Mouse (Mus musculus): ENCODE results near the gene Fam214a.
"Not testable (repeated sequence)": the region's sequence is repeated elsewhere in the genome, so short reads cannot be mapped to it uniquely, and the experiment has no call there.

Gene Fam214a

DNA sequence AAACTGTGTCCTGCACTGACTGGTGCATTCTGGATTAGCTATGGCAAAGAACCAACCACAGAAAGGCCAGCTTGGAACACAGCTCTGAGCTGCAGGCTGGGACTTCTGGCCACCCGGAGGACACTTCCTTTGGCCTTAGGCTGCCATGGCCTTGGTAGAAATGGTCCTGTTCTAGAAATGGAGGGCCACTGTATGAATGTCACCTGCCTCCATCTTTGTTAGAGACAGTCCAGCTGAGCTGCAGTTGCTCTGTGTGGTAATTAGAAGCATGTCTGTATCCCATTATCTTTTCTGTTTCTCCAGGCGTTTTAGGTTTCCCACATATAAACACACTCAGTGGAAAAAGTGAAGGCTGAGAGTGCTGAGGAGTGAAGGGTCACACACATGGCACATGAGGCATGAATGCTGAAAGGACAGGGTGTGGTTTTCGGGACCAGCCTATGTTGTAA lies 29.0 kb downstream of the Fam214a start:
- DNase-seq (ENCODE audit: low spot score), result no peak

DNA sequence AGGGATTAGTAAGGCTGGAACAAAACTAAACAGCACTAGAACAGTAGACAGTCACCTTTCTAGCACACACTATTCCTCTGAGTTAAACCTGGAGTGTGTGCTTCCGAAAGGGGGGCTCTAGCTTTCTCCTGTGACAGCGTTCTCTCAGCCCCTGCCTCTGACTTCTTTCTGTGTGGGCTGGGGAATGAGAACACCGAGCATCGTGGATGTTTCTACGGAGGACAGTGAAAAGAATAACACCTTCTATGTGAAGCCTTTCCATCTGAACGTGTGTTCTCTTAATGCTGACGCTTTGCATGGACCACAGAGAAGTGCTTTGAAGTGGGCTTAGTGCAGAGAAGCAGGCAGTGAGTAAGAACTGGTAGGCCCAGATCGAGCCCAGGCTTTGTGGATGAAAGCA lies 29.5 kb downstream of the Fam214a start:
- DNase-seq (ENCODE audit: low spot score), result no peak

DNA sequence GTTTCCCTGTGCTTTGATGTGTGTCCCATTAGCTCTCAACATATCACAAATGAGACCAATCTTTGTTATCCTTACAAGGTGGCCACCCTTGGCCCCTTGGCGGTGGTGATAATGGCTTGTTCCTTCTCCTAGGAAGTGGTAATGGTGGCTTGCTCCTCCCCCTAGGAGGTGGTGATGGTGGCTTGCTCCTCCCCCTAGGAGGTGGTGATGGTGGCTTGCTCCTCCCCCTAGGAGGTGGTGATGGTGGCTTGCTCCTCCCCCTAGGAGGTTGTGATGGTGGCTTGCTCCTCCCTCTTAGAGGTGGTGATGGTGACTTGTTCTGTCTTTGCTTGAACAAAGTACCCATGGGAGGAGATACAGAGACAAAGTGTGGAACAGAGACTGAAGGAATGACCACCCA lies 30.0 kb downstream of the Fam214a start:
- DNase-seq (ENCODE audit: low spot score), result not testable (repeated sequence)

DNA sequence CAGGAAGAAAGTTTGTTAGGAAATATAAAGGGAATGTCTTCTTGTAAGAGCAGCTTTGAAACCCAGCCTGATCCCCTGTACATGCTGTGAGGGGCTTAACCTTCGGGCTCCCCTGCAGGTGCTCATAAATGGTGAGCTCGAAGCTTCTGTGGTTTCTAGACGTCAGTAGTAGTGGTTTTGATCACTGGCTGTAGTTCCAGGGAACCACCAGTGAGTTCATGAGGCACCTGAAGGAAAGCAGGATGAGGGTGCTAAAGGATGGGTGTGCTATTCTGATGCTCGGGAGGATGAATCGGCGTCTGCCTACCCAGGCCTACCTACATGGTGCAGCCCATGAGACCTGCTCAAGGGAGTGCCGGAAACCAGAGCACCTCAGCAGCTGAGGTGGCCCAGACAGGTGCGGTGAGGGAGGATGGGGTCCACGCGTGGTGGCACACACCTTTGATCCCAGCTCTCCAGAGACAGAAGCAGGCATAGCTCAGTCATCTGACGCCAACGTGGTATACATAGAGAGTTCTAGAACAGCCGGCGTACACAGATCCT lies 32.6 kb downstream of the Fam214a start:
- DNase-seq (ENCODE audit: low spot score), result no peak

DNA sequence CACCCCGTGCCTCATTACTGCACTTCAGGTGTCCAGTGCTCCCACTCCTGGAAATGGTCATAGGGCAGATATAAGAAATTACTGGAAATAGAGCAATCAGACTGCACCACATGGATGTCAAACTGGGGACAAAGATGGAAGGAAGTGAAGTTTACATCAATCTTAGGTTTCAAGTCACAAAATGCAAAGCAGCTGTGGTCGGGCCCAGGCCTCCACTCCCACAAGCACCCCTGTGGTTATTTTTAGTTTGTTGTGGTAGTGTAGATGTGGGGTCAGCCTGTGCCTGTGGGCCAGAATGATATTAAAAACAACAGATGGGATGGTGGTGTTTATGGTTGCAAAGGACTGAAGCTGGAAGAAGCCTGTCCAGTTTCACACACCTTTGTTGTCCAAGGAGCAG lies 33.1 kb downstream of the Fam214a start:
- no peak for DNase-seq (ENCODE audit: low spot score)

DNA sequence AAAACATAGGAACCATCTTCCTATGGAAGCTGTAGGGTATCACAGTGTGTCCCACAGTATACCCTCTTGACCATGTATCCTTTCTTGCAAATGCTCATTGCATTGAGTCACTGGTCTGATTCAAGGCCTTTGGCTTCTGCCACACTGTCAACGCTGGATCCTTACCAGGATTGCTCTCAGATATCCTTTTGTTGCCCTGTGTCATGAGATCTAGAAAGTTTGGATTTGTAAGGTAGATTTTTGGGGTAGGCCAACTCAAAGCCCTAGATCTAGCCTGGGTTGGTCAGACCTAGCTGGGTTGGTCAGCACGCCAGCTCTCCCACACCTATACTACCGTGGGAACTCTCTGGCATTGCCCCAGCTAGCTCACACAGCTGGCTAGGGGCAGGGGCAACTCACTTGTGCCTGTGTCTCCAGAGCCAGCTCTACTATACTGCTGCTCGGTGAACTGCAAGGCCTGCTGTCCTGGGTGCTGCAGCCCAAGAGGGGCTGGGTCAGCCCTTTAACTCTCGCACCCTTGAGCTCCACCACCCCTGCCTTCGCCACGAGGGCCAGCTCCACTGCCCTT lies 36.3 kb downstream of the Fam214a start:
- no peak for DNase-seq (ENCODE audit: low spot score)

DNA sequence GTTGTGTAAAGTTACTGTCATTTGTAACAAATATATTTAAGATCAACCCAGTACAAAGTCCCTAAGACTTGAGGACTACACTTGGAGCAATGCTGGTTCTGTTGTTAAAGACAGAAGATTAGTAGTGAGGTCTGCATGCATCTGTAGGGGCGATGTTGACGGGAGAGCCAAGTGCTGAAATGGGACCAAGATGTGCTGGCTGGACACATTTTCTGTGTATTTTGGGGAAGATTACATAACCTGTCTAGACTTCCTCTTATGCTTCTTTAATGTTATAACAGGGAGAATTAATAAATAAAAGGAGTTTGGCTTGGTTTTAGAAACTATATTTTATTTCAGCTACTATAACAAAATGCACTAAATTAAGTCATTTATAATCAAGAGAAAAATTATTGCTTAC lies 37.3 kb downstream of the Fam214a start:
- no peak for DNase-seq (ENCODE audit: low spot score)

DNA sequence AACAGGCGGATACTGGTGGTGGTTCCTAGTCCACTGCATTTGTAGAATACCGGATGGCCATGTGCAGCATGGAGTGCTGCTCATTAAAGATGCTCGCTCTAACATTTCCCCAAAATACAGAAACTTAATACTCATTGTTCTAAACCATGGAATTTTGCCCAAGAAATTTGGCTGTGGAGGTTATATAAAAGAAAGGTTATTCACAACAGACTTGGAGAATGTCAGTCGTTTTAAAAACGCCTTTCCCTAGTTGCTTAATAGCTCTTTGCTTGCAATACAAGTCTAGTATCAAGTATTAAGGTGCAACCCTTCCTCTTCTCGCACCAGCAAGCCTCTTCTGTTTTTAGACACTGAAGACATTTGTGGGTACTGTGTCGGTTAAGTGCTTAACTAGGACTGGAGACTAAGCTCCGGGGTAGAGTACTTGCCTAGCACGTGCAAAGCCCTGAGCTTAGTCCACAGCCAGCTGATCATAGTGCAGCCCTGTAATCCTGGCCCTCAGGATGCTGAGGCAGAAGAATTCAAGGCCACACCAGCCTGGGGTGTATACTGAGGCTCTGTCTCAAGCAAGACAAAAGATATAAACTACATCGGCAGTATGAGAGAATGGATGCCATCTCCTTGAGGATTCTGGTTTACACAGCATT lies 42.0 kb downstream of the Fam214a start:
- no peak for DNase-seq (ENCODE audit: low spot score)

DNA sequence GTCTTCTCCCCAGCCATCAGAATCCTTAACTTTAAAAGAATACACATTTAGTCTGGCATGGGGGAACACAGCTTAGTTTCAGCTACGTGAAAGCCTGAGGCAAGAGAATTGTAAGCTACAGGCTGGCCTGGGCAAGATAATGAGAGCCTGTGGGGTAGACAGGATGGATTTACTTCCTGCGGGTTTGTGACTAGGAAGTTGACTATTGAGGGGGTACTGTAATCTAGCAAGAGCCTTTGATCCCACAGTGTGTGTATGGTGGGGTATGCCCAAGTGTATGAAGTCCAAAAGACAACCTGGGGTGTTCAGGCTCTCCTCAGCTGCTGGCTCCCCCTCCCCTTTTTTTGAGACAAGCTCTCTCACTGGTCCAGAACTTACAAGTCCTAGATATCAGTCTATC lies 43.7 kb downstream of the Fam214a start:
- DNase-seq (ENCODE audit: low spot score), result no peak

DNA sequence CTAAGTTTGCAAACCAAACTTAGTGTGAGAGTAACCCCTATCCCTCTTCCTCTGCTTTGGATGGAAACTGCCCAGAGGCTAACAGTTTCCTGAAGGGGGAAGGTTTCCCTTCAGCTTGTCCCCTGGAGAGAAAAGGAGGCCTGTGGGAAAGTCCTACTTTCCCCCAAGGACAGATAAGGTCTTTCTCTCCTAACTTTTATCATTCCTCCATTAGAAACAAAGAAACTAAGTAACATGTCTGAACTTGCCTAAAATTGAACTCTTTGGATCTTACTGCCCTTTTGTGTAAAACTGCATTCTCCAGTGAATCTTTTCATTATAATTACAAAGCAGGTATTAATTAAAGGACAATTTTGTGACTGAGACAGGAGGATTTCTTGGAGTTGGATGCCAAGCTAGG lies 45.3 kb downstream of the Fam214a start:
- DNase-seq (ENCODE audit: low spot score), result no peak

DNA sequence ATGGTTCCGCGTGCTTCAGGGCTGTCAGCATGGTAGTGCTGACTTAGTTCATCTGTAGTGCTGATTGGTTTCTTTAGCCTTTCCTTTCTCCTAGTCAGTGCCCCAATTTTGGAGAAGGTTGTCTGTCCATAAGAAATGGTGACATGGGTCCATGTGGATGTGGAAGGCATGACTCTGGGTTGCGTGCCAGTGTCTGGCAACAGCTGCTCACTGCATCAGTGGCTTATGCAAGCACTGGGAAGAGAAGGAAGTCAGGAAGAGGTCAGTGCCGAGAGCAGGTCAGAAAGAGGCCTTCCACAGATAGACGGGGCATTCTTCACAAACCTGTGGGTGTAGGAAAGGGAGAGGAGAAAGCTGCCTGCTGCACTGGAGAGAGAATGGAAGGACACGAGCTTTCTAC lies 48.3 kb downstream of the Fam214a start:
- no peak for DNase-seq (ENCODE audit: low spot score)

DNA sequence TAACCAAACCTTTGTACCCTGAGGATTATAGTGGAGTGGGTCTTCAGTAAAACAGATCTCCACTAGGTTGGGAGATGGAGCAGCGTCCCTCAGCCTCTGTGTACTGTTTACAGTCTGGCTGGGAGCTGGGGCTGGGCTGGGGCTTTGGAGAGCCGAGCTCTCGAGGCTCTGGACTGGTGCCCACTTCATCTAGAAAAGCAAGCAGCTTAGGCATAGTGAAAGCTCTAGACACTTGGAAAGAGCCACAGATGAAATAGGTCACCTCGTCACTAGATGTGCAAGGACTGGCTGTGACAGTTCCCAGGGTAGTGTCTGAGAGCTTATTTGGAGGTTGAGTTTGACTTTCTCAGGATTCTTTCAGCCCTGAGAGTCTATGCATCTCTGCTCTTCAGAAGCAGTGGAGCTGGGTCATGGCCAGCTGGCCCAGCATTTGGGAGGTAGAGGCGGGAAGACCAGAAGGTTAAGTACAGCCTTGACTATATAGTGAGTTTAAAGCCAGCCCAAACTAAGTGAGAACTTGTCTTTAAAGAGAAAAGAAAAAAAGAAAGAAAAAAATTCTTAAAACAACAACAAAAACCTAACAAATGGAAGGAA lies 49.0 kb downstream of the Fam214a start:
- no peak for DNase-seq (ENCODE audit: low spot score)

DNA sequence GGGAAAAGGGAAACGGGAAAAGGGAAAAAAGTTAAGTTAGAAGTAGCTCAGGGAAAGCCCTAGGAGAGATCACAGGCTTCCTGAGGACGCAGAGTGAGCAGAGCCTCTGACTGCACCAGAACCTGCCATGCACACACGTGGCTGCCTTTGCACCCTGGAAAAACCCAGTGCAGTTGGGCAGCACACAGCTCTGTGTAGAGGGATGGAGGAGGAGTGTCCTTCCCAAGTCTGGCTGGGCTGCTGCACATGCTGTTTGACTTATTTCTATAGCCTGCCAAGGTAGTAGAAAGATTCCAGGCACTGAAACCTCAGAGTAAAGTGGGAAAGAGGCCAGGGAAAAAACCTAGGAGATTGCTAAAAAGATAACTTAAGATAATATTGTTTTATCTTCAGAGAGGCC lies 49.6 kb downstream of the Fam214a start:
- no peak for DNase-seq (ENCODE audit: low spot score)

DNA sequence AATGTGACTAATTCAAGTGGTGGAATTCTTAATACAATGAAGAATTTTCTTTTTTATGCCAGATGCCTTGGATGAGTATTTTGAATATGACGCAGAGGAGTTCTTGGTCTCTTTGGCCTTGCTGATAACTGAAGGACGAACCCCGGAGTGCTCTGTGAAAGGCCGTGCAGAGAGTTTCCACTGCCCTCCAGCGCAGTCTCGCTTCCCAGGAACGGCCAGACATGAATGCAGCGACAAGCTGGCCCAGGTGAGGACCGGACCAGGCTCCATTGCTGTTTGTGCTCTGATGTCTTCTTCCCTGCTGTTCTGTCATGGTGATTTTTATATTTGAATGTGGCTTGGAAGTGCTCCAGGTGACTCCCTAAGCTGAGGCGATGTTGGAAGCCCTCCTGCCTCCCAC lies 51.5 kb downstream of the Fam214a start:
- DNase-seq (ENCODE audit: low spot score), result no peak

DNA sequence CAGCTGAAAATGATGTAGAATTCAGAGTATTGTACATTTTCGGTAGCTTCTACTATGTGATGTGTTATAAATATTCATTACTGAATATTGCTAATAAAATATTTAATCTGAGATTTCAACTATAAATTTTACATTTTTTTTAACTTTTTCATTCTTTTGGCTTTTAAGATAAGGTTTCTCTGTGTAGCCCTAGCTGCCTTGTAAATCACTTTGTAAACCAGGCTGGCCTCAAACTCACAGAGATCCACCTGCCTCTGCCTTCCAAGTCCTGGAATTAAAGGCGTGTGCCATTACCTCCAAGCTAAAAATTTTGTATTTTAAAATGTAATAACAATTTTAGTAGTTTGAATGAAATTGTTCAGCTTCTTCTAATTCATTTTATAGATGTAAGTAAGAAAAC lies 63.9 kb downstream of the Fam214a start:
- DNase-seq (ENCODE audit: low spot score), result no peak

DNA sequence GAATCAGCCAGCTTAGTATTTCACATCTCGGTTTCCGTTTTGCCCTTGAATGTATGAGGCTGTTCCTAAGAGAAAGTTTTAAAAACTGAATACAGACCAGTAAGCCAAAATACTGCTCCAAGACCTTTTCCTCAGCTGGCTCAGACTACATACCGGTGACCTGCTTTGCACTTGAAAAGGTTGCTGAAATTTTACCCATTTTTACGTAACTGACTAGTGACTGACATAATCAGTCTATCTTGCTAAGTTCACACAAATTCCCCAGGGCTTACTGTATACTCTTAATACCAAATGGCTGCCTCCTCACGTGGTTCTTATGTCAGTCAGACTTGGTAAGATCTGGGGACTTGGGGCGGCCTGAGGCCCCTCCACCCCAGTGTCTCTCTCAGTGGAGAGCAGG lies 66.5 kb downstream of the Fam214a start:
- DNase-seq (ENCODE audit: low spot score), result no peak

DNA sequence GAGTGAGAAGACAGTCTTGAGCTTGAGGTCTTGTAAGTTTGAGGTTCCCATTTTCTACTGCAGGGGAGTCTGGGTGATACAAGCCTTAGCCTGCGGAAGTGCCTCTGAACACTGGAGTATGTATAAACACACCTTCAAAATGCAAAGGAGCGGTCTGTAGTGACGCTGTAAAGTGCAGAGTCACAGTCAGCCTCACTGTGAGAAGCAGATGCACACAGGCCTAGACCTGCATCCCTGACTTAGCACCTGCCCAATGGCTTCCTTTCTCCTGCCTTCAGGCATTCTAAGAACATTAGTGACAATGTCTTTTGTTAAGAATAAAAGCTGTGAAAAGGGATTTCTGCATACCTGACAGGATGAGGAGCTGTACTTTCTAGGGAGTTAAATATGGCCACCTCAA lies 66.9 kb downstream of the Fam214a start:
- no peak for DNase-seq (ENCODE audit: low spot score)

DNA sequence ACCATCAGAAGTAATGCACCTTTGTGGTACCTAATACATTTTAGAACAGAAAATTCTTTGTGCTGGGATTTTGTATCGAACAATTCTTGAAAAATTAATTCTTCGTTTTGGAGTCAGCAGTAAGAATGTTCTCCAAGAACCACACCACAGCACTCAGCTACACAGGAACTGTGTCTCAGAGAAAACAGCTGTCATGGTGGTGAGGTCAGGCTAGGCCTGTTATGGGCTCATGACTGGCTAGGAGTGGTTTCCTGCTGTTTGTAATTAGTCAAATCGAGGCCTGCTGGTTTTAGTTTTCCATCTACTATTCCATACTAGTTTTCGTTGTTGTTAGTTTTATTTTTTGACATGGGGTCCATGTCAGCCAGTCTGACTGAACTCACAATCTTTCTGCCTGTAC lies 67.9 kb downstream of the Fam214a start:
- no peak for DNase-seq (ENCODE audit: low spot score)

DNA sequence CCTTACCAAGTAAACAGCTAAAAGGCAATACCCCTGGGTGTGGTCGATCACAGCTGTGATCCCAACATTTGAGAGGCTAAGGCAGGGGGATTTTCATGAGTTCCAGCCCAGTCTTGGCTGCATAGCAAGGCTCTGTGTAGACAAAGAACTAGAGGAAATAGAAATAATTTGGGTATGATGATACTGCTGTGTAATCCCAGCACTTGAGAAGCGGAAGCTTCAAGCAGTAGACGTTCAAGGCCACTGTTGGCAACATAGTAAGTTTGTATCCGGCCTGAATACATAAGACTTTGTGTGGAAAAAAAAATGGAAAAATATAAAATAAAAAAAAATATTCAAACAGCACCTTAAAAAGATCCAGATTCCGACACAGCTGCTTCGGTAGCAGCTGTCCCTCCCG lies 69.9 kb downstream of the Fam214a start:
- DNase-seq (ENCODE audit: low spot score), result no peak

DNA sequence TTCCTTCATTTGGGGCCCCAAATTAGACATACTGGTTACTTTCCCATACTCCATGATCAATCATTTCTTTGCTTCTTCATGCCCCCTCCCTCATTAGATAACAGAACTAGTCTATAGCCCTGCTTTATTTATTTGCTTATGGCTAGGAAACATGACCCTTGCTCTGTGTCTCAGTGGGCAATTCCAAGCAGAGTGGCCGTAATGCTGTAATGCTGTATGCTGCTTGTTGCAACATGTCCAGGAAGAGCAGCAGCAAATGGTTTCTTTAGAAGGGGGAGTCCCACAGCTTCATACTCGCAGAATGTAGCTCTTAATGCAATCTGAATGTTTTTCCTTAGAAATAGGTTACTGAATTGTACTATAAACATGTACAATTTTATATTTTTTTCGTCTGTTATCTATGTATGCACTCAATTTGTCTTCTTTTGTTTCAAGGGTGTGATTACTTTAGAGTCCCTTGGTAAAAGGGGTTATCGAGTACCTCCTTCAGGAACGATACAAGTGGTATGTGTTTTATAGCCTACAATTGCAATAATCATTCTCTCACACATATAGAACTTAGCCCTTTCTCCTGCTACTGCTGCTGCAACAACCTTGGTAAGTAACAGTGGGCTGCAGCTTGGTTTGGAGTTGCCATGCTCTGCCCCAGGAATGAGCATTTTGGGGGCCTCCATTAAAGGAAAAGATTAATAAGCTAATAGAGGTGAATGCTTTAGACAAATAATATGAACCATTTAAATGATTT lies 70.6 kb downstream of the Fam214a start:
- DNase-seq (ENCODE audit: low spot score), result no peak

DNA sequence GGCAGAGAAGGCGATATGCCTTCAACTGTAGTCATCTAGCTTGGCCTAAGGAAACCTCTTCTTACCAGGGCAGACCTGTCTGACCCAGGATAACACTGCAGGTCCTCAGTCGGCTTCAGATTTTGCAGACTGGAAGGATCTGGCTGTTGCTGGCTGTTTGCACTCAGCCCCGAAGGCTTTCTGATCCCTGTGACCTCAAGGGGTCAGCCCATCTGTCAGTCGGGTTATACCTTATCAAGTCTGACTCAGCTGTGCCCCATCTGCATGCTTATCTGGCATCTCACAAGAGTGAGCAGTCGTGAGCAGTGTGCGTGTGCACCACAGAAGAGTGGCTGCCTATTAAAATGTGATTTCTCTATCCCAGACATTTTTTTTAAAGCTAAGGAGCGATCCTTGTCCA lies 71.4 kb downstream of the Fam214a start:
- DNase-seq (ENCODE audit: low spot score), result no peak

DNA sequence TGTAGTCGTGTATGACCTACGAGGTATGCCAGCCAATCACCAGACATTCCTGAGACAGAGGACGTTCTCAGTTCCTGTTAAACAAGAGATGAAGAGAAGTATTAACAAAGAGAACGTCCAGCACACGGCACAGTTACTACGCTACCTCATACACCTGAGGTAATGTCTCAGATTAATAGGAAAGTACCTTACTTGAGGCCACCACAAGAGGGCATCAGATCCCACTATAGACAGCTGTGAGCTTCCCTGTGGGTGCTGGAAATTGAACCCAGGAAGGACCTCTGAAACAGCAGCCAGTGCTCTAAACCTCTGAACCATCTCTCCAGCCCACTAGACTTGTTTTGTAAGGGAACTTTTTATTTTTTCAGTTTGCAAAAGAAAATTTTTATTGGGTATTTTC lies 73.0 kb downstream of the Fam214a start:
- no peak for DNase-seq (ENCODE audit: low spot score)

DNA sequence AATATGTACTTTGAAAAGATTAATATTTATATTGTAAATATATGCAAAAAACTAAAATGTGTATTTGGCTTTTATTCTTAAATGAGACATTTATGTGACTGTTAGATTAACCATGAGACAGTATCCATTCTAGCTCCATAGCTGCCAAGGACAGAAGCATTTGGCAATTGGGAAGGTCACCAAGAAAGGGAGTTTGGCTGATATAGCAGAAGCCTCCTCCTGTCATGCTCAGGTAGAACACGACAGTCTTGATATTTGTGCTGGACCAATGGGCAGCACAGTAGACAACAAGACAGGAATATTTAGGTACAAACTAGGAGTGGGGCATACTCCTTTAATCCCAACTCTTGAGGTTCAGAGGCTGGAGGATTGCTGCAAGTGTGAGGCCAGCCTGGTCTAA lies 79.7 kb downstream of the Fam214a start:
- no peak for DNase-seq (ENCODE audit: low spot score)
